Mouse (Mus musculus): ENCODE measurements around the gene Pbld1.
A peak's percentile ranks its signal among the peaks of the same experiment; 100 is the strongest.

Pbld1 gene

GRCm38 (mm10) chr10:63059862-63060261, at the start of gene Pbld1:
Gene Pbld1 (plus strand): TSS chr10:63060162.
- no peak for DNase-seq (ENCODE audit: low spot score)

GRCm38 (mm10) chr10:63010268-63010667, 49.7 kb upstream of the Pbld1 start:
- no peak for DNase-seq (ENCODE audit: low spot score)

- DNase-seq (ENCODE audit: low spot score), result no peak
Measured at GRCm38 (mm10) chr10:63011556-63011955, 48.4 kb upstream of the Pbld1 start.

DNA sequence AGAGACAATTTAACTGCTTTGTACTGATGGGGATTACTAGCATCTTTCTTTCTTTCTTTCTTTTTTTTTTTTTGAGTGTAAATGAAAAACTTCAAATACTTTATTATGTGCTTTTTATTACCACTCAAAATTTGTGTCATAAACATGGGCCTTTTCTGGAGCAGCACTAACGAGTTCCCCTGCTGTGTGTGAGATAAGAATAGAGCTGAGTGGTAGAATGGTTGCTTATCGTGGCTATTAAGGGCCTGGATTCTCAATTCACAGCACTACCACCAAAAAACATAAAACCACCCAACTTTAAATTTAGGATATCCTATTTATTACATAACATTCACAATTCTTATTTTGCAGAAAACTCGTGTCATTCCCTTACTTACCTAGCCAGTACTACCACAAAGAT, 46.5 kb upstream of the Pbld1 start:
- DNase-seq (ENCODE audit: low spot score), result no peak

GRCm38 (mm10) chr10:63014168-63014567, 45.8 kb upstream of the Pbld1 start:
- DNase-seq (ENCODE audit: low spot score), result no peak

DNA sequence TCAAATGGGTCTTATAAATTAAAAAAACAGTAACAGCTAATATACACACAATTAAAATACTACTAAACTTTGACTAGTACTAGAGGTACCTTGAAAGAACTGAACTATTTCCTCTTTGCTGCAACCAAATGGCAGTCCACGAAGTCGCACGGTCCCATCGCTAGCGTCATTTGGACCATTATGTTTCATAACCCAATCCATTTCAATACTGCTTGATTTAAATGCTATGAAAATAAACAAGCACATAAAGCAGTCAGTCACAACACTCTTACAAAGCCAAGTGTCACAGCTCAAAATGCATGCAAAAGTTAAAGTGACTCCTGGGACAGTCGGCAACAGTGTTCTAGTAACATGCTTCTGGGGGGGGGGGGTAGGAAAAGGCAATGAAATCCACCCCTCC, 40.7 kb upstream of the Pbld1 start:
- DNase-seq (ENCODE audit: low spot score), result no peak

DNA sequence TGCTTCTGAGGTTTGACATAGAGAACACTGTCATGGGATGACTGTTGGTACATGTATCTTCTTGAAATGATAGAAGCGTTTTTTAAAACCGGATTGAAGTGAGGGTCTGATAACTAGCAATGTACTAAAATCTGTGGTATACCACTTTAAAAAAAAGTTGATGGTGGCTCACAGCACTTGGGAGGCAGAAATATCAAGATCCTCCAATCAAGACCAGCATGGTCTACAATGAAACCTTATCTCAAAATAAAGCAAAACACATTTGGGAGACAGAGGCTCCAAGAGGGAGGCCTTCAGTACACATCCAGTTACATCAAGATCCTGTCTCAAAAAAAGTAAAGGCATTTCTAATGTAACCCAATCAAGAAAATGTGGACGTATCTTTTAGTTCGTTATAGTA, 38.3 kb upstream of the Pbld1 start:
- no peak for DNase-seq (ENCODE audit: low spot score)

GRCm38 (mm10) chr10:63022541-63023120, 37.3 kb upstream of the Pbld1 start:
- no peak for DNase-seq (ENCODE audit: low spot score)

DNA sequence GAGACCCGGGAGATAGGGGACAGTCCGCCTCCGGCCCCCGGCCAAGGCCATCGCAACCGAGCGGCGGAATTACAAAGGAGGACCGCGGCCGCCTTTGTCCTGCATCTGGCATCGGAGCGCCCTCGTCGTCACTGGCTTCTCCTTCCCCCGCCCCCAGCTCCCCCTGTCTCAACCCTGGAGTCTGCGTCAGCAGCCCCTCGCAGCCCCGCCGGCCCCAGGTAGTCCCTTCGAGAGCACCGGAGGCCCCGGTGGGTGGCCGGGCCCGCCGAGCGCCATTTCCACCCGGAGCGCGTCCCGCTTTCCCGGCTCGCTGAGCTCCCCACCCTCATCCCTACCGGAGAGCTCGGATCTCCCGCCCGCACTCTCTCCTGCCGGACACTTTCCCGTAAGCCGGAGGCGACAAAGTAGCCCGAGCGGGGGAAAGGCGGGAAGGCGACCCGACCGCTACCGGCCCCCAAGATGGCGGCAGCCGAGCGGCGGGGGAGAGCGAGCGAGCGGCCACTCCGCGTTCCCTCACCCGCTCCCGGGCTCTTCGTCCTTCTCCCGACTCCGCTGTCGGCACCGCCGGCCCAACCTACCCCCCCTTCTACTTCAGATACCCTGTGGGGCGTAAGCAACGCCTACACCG, 36.7 kb upstream of the Pbld1 start:
- DNase-seq (ENCODE audit: low spot score), result peak; percentile 58

- DNase-seq (ENCODE audit: low spot score), result peak; percentile 95
Measured at GRCm38 (mm10) chr10:63023749-63024579, 36.0 kb upstream of the Pbld1 start, which contains the start of the genes Hnrnph3 and Pbld2. Gene Hnrnph3 (minus strand): TSS chr10:63024217. Gene Pbld2 (plus strand): TSS chr10:63024315.

DNA sequence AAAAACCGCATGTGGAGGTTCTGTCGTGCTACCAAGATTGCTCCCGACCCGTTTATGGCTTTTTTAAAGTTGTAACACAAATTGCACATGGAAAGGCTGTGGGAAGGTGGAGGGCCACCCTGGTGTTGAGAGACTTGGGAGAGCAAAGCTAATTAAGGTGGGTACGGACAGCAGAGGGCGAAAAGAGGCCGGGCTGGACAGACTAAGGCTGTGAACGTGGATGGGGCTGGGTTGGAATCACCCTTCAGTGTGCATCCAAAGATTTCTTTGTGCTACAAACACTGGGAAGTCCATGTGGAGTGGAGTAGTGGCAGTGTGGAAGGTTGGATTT, 35.4 kb upstream of the Pbld1 start:
- DNase-seq (ENCODE audit: low spot score), result peak; percentile 36

DNA sequence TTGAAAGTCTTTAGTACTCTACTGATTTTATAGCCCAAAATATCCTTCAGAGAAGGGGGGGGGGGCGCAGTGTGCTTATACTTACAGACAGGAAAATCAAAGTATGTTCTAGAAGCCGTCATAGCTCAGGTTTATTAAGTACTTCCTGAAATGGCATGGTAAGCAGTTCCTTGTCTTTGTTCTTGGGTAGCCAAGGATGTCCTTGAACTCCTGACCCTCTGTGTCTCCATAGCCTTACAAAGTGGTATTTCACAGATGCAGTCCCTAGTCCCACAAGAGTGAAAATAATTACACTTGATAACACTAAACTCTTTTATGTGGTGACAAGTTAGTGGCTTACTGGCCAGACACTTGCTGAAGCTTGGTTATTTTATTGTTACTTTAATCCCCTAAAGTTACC, 34.9 kb upstream of the Pbld1 start:
- no peak for DNase-seq (ENCODE audit: low spot score)

GRCm38 (mm10) chr10:63025491-63026011, 34.4 kb upstream of the Pbld1 start:
- no peak for DNase-seq (ENCODE audit: low spot score)

GRCm38 (mm10) chr10:63026156-63026794, 33.7 kb upstream of the Pbld1 start:
- DNase-seq (ENCODE audit: low spot score), result no peak

DNA sequence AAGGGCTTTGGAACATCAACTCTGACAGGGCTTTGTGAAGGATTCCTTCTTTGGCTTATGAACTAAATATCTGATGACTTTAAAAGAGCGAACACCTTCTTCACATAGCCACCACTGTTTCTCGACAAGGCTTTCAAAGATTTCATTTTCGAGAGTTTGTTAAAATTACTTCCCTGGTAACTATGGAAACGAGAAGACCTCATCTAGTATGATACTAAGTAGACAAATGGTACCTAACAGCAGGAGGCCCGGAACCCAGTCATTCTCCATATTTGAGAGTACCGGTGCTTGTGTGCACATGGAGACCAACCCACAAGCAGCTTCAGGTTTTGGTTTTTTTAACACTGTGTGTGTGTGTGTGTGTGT, 33.2 kb upstream of the Pbld1 start:
- DNase-seq (ENCODE audit: low spot score), result no peak

DNA sequence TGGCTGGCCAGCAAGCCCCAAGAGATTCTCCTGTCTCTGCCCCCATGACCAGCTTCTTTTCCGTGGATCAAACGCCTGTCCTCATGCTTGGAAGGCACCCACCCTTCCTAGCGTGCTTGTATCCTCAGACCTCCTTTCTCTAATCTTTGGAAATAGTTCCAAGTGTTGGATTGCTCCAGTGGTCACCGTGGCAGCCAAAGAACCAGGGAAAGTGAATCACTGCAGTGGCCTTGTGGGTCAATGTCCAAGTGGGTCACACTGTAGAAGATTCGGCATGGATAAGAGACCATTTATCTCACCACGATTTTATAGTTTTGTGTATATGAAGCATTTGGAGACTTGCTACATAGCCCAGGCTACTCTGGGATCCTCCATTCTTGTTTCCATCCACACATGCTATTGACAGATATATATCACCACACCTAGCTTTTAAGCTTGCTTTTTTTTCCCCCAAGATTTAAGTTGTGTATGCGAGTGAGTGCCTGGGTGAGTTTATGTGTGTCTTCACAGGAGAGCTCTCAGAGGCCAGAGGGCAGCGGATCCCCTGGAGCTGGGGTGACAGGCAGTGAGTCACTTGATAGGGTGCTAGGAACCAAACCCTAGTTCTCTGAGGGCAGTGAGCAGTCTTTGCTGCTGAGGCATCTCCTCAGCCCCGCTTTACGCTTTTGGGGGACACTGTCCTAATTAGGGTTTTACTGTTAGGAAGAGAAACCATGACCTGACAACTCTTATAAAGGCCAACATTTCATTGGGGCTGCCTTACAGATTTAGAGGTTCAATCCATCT, 32.4 kb upstream of the Pbld1 start:
- no peak for DNase-seq (ENCODE audit: low spot score)

- no peak for DNase-seq (ENCODE audit: low spot score)
Measured at GRCm38 (mm10) chr10:63028396-63028795, 31.6 kb upstream of the Pbld1 start.

- no peak for DNase-seq (ENCODE audit: low spot score)
Measured at GRCm38 (mm10) chr10:63032267-63032666, 27.7 kb upstream of the Pbld1 start.

- DNase-seq (ENCODE audit: low spot score), result no peak
Measured at GRCm38 (mm10) chr10:63032956-63033355, 27.0 kb upstream of the Pbld1 start.

DNA sequence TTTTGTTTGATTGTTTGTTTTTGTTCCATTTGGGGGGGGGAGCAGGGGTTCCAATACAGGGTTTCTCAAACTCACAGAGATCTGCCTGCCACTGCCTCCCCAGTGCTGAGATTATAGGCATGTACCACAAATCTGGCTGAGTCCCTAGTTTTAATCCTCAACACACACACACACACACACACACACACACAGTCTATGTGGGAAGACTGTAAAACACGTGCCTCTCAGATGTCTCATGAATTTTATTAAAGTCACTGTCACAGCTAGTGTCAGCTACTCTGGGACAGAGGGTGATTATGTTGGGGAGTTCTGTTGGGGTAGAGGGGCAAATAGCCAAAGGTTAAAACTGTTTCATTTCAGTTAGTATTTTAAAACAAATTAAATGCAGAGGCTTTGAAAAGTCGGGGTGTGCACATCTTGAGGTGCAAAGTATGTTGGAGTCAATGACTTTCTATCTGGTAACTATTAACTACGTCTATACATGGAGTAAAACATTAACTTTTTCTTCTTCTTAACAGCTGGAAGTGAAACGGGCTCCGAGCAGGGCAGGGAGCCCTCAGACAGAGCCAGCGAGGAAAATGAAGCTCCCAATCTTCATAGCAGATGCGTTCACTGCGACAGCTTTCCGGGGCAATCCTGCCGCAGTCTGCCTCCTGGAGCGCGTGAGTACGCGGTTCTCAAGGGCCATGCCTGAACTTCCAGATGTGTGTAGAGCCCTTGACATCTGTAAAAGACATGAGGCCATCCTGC, 21.2 kb upstream of the Pbld1 start:
- DNase-seq (ENCODE audit: low spot score), result no peak
